Mouse (Mus musculus) liver, postnatal 0 days (tissue): Measurements from ENCODE around the gene Fance.

Experiments
- CTCF ChIP-seq: sonication (generic); IDR thresholded peaks from 2 replicates; pipeline ENCODE4 v1.5.1; 2016; ENCODE audit warnings: antibody characterized with exemption, low read depth
- EP300 ChIP-seq: IDR thresholded peaks from 2 replicates; pipeline ENCODE4 v1.6.1; 2016; ENCODE audit warnings: antibody characterized with exemption, low read depth, mild to moderate bottlenecking

- TF ChIP-seq EP300 (no peak), CTCF (no peak)
Measured at GRCm38 (mm10) chr17:28278156-28278555, 35.2 kb upstream of the Fance start.
